Mouse (Mus musculus) ES-E14 (cell line): ENCODE data around the gene 1700102P08Rik.

ENCODE experiments used
- HCFC1 ChIP-seq: IDR thresholded peaks from 2 replicates; pipeline ENCODE4 v1.6.1; 2012; ENCODE audit warnings: low read length, inconsistent platforms, borderline replicate concordance; ENCODE audit not compliant: insufficient read depth
- MAFK ChIP-seq: IDR thresholded peaks from 2 replicates; pipeline ENCODE4 v1.6.1; 2014; ENCODE audit warnings: mild to moderate bottlenecking, low read depth, low read length, inconsistent platforms; ENCODE audit not compliant: insufficient read depth

DNA sequence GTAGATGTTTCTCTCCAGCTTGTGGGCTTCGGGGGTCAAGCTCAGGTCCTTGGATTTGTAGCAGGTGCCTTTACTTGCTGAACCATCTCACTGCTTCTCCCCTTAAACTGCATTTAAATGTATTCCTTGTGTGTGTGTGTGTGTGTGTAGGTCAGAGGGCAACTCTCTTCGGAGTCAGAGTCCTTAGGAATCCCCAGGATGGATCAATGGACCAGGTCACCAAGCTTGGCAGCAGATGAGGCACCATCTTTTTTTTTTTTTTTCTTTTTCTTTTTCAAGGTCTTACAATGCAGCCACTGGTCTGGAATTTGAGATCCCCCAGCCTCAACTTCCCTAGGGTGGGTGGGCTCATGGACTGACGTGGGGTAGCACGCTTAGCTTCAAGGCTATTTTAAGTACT lies 48.1 kb upstream of the 1700102P08Rik start:
- TF ChIP-seq MAFK (no peak), HCFC1 (no peak)
